ENCODE assay signal across 22 mouse cellular contexts in genomic region chr8:72262756-72263155, GRCm38 (mm10). TPM values are rescaled to one million over a fixed set of nuclear protein-coding genes. Genes with fewer than 3 reads are reported as not detected.
"Had no signal": no experiment of that assay in that cellular context is flagged by ENCODE, and none has a peak within 500 bp of the region (broad histone marks: within the 10 kb centered on the region; RNA-seq: fewer than 3 reads in every experiment).

No protein-coding gene starts in this region.

- H3K9ac ChIP-seq: kidney, embryonic 15.5 days; liver, embryonic 15.5 days; neural tube, embryonic 12.5 days had no signal

- H3K4me3 ChIP-seq: kidney, embryonic 15.5 days; left cerebral cortex, adult 2 months; limb, embryonic 10.5 days; liver, embryonic 15.5 days; midbrain, embryonic 10.5 days; neural tube, embryonic 12.5 days had no signal

- H3K27ac ChIP-seq: kidney, embryonic 15.5 days; left cerebral cortex, adult 2 months; limb, embryonic 10.5 days; liver, embryonic 15.5 days; midbrain, embryonic 10.5 days; neural tube, embryonic 12.5 days had no signal

- DNase-seq: kidney, postnatal 14 days; lung, adult 2 months; lung, postnatal 4 days; midbrain, embryonic 14.5 days; thymus, adult 18-20 months; thymus, postnatal 14 days had no signal

- H3K4me1 ChIP-seq: limb, embryonic 10.5 days; midbrain, embryonic 10.5 days; neural tube, embryonic 12.5 days had no signal

- H3K27me3 ChIP-seq: kidney, embryonic 15.5 days; liver, embryonic 15.5 days; neural tube, embryonic 12.5 days had no signal

- ATAC-seq: lung, postnatal 0 days had no signal

- H3K36me3 ChIP-seq: kidney, embryonic 15.5 days; limb, embryonic 10.5 days; liver, embryonic 15.5 days; midbrain, embryonic 10.5 days; neural tube, embryonic 12.5 days had no signal

- H3K9me3 ChIP-seq: kidney, embryonic 15.5 days; limb, embryonic 10.5 days; liver, embryonic 15.5 days; midbrain, embryonic 10.5 days; neural tube, embryonic 12.5 days had no signal

- H3K4me2 ChIP-seq: kidney, embryonic 15.5 days; liver, embryonic 11.5 days; liver, embryonic 15.5 days; neural tube, embryonic 12.5 days had no signal

RNA-seq across cellular contexts. Expression of gene Gm11034, which starts 49.3 kb away (rescaled TPM):
- total RNA-seq: layer of hippocampus, postnatal 25 days; left cerebral cortex, adult 2 months; left cerebral cortex, postnatal 14 days; megakaryocyte, adult 5-6 weeks; monocyte, adult 5-6 weeks; neutrophil, adult 5-6 weeks had no signal
- polyA plus RNA-seq: kidney, embryonic 15.5 days; limb, embryonic 10.5 days; limb, embryonic 14.5 days; liver, embryonic 11.5 days; liver, embryonic 15.5 days; lung, adult 2 months; lung, postnatal 0 days; midbrain, embryonic 10.5 days; midbrain, embryonic 14.5 days; neural tube, embryonic 12.5 days; stomach, embryonic 14.5 days; urinary bladder, adult 2 months had no signal

RNA-seq across cellular contexts. Expression of gene Cib3, which starts 50.1 kb away (rescaled TPM):
- total RNA-seq: layer of hippocampus, postnatal 25 days; left cerebral cortex, postnatal 14 days had no signal
- polyA plus RNA-seq: kidney, embryonic 15.5 days; limb, embryonic 10.5 days; limb, embryonic 14.5 days; liver, embryonic 11.5 days; liver, embryonic 15.5 days; midbrain, embryonic 10.5 days; midbrain, embryonic 14.5 days; neural tube, embryonic 12.5 days; stomach, embryonic 14.5 days had no signal
